Mouse (Mus musculus) heart, postnatal 0 days (tissue): ENCODE measurements around the gene H2al1a.

Experiments
- CTCF ChIP-seq: IDR thresholded peaks from 2 replicates; pipeline ENCODE4 v1.5.1; 2016; ENCODE audit warnings: antibody characterized with exemption, control low read depth, low read depth
- EP300 ChIP-seq: IDR thresholded peaks from 2 replicates; pipeline ENCODE4 v1.6.1; 2016; ENCODE audit warnings: antibody characterized with exemption, low read depth

DNA sequence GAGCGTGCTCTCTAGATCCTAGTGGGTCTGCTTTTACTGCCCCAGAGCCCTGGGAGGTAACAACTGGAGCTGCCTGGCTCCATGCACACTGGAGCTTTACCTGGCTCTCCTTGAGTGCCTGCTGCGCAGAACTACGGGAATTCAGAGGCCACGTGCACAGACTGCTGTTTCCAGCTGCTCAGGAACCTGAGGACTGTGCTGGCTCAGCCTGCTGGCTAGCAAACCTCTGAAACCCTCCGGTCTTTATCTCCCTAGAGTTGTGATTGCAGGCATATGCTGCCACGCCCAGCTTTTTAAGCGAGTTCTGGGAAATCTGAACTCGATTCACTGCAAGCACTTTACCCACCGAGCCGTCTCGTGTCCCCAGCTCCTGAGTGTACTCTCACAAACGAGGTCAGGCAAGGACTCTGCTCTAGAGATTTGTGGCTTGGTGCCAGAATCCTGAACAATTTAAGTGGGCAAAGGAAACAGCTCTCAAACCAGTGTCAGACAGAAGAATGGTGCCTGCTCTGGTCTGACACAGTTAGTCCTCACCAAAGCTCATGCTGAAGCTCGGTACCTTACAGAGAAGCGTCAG is 10.7 kb upstream of the H2al1a start:
- TF ChIP-seq CTCF (no peak), EP300 (no peak)
